Mouse (Mus musculus): ENCODE measurements around the gene Henmt1. TPM values are rescaled to one million over a fixed set of nuclear protein-coding genes. Genes with fewer than 3 reads are reported as not detected.

Gene Henmt1
- 1 to 10 TPM; 3.6 to 4.1 TPM for total RNA-seq (2021)

- DNase-seq (ENCODE audit: extremely low spot score in 1 of 2, low spot score in 1 of 2): no peak
Measured at GRCm38 (mm10) chr3:108939573-108939972, at the start of gene Henmt1. TSS of gene Henmt1 (plus strand) at chr3:108939873.

- no peak for DNase-seq (ENCODE audit: extremely low spot score in 1 of 2, low spot score in 1 of 2)
Measured at GRCm38 (mm10) chr3:108889908-108890307, 49.8 kb upstream of the Henmt1 start, which contains the start of gene Fndc7. TSS of gene Fndc7 (minus strand) at chr3:108890008.

GRCm38 (mm10) chr3:108892080-108892479 lies 47.6 kb upstream of the Henmt1 start:
- DNase-seq (ENCODE audit: extremely low spot score in 1 of 2, low spot score in 1 of 2): no peak

- DNase-seq (ENCODE audit: extremely low spot score in 1 of 2, low spot score in 1 of 2): no peak
Measured at GRCm38 (mm10) chr3:108892914-108893313, 46.8 kb upstream of the Henmt1 start.

GRCm38 (mm10) chr3:108898640-108899039 lies 41.0 kb upstream of the Henmt1 start:
- DNase-seq (ENCODE audit: extremely low spot score in 1 of 2, low spot score in 1 of 2): no peak

- DNase-seq (ENCODE audit: extremely low spot score in 1 of 2, low spot score in 1 of 2): no peak
Measured at GRCm38 (mm10) chr3:108900147-108900546, 39.5 kb upstream of the Henmt1 start.

GRCm38 (mm10) chr3:108900681-108901080 lies 39.0 kb upstream of the Henmt1 start:
- DNase-seq (ENCODE audit: extremely low spot score in 1 of 2, low spot score in 1 of 2): no peak

GRCm38 (mm10) chr3:108902038-108902437 lies 37.6 kb upstream of the Henmt1 start:
- DNase-seq (ENCODE audit: extremely low spot score in 1 of 2, low spot score in 1 of 2): no peak

- DNase-seq (ENCODE audit: extremely low spot score in 1 of 2, low spot score in 1 of 2): no peak
Measured at GRCm38 (mm10) chr3:108902934-108903333, 36.7 kb upstream of the Henmt1 start.

- DNase-seq (ENCODE audit: extremely low spot score in 1 of 2, low spot score in 1 of 2): no peak
Measured at GRCm38 (mm10) chr3:108910303-108911080, 29.2 kb upstream of the Henmt1 start.

GRCm38 (mm10) chr3:108911081-108911547 lies 28.6 kb upstream of the Henmt1 start:
- DNase-seq (ENCODE audit: extremely low spot score in 1 of 2, low spot score in 1 of 2): peak; percentile 20 to 41

GRCm38 (mm10) chr3:108911548-108912413 lies 27.9 kb upstream of the Henmt1 start, which contains the start of gene Prpf38b:
TSS of gene Prpf38b (minus strand) at chr3:108911727.
- peak; percentile 86 for DNase-seq (ENCODE audit: extremely low spot score in 1 of 2, low spot score in 1 of 2)

- DNase-seq (ENCODE audit: extremely low spot score in 1 of 2, low spot score in 1 of 2): peak in 1 of 2 experiments; percentile 43
Measured at GRCm38 (mm10) chr3:108915999-108916398, 23.7 kb upstream of the Henmt1 start.

- DNase-seq (ENCODE audit: extremely low spot score in 1 of 2, low spot score in 1 of 2): no peak
Measured at GRCm38 (mm10) chr3:108916857-108917256, 22.8 kb upstream of the Henmt1 start.

- no peak for DNase-seq (ENCODE audit: extremely low spot score in 1 of 2, low spot score in 1 of 2)
Measured at GRCm38 (mm10) chr3:108917986-108918385, 21.7 kb upstream of the Henmt1 start.

GRCm38 (mm10) chr3:108918852-108919251 lies 20.8 kb upstream of the Henmt1 start:
- DNase-seq (ENCODE audit: extremely low spot score in 1 of 2, low spot score in 1 of 2): no peak

- DNase-seq (ENCODE audit: extremely low spot score in 1 of 2, low spot score in 1 of 2): no peak
Measured at GRCm38 (mm10) chr3:108920442-108921070, 19.1 kb upstream of the Henmt1 start.

- DNase-seq (ENCODE audit: extremely low spot score in 1 of 2, low spot score in 1 of 2): no peak
Measured at GRCm38 (mm10) chr3:108921822-108922221, 17.9 kb upstream of the Henmt1 start.

- DNase-seq (ENCODE audit: extremely low spot score in 1 of 2, low spot score in 1 of 2): no peak
Measured at GRCm38 (mm10) chr3:108925677-108926076, 14.0 kb upstream of the Henmt1 start.

GRCm38 (mm10) chr3:108926308-108926707 lies 13.4 kb upstream of the Henmt1 start:
- DNase-seq (ENCODE audit: extremely low spot score in 1 of 2, low spot score in 1 of 2): no peak

- no peak for DNase-seq (ENCODE audit: extremely low spot score in 1 of 2, low spot score in 1 of 2)
Measured at GRCm38 (mm10) chr3:108933557-108933956, 6.1 kb upstream of the Henmt1 start.

All from layer of hippocampus, postnatal 25 days (tissue).